Mouse (Mus musculus) heart, postnatal 0 days (tissue): Measurements from ENCODE around the gene Lpar5.

Source experiments
- CTCF ChIP-seq: IDR thresholded peaks from 2 replicates; pipeline ENCODE4 v1.5.1; 2016; ENCODE audit warnings: antibody characterized with exemption, control low read depth, low read depth
- EP300 ChIP-seq: IDR thresholded peaks from 2 replicates; pipeline ENCODE4 v1.6.1; 2016; ENCODE audit warnings: antibody characterized with exemption, low read depth

DNA sequence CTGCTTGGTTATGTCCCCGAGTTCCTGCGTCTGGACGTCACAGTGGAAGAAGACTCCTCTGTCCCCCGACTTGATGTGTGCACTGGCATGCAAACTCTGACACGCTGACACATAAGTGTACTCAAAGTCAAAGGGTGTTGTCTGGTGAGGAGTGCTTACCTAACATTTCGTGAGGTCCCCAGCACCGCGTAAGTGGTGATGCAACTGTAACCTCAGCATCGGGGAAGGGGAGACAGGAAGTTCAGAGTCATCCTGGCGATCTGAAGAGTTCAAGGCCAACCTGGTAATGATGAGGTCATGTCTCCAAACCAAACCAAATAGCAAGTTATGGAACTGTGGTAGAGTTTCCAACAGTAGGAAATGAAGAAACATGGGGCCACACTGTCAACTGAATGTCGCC lies 44.8 kb downstream of the Lpar5 start:
- TF ChIP-seq CTCF (no peak), EP300 (no peak)
